Mouse (Mus musculus): ENCODE results near the gene Vps26a.

- TF ChIP-seq POLR2A (IDR thresholded peaks at IDR 0.05; ENCODE audit: low read depth, low read length) (no peak), CTCF (IDR thresholded peaks at IDR 0.05; ENCODE audit: borderline replicate concordance, insufficient read depth, low read length) (no peak)
These were observed 56.2 kb downstream of the Vps26a start for GRCm38 (mm10) chr10:62430427-62430826.
